Mouse (Mus musculus) heart, embryonic 12.5 days (tissue): Measurements from ENCODE around the gene Mmrn2. TPM values are rescaled to one million over a fixed set of nuclear protein-coding genes. Genes with fewer than 3 reads are reported as not detected.

ENCODE experiments used
- ATAC-seq: fragments of 200-750 bp; cut with Nextera tagmentation; 2 replicates; pipeline ENCODE4 v1.8.0; 2017; ENCODE audit warnings: moderate TSS enrichment, moderate library complexity; ENCODE audit not compliant: insufficient number of reproducible peaks, low FRiP score
- H3K27ac ChIP-seq: fragments of 300-500 bp; sonication (generic); 2 replicates; pipeline ENCODE4 v1.5.1; 2016; ENCODE audit warnings: mild to moderate bottlenecking, moderate library complexity; ENCODE audit not compliant: poor library complexity, severe bottlenecking
- H3K27me3 ChIP-seq: fragments of 300-500 bp; sonication (generic); replicated peaks from 2 replicates; pipeline ENCODE4 v1.6.1; 2016; ENCODE audit warnings: mild to moderate bottlenecking, moderate library complexity
- H3K36me3 ChIP-seq: fragments of 300-500 bp; sonication (generic); 2 replicates; pipeline ENCODE4 v1.6.1; 2016; ENCODE audit warnings: mild to moderate bottlenecking, moderate library complexity
- H3K4me1 ChIP-seq: fragments of 300-500 bp; sonication (generic); replicated peaks from 2 replicates; pipeline ENCODE4 v1.6.1; 2016; ENCODE audit warnings: mild to moderate bottlenecking
- H3K4me2 ChIP-seq: fragments of 300-500 bp; sonication (generic); 2 replicates; pipeline ENCODE4 v1.6.1; 2016; ENCODE audit warnings: mild to moderate bottlenecking, moderate library complexity
- H3K4me3 ChIP-seq: fragments of 300-500 bp; sonication (generic); 2 replicates; pipeline ENCODE4 v1.5.1; 2016; ENCODE audit warnings: mild to moderate bottlenecking
- H3K9ac ChIP-seq: fragments of 300-500 bp; sonication (generic); 2 replicates; pipeline ENCODE4 v1.6.1; 2016; ENCODE audit warnings: mild to moderate bottlenecking, moderate library complexity
- H3K9me3 ChIP-seq: fragments of 300-500 bp; sonication (generic); replicated peaks from 2 replicates; pipeline ENCODE4 v1.6.1; 2016; ENCODE audit warnings: mild to moderate bottlenecking, moderate library complexity
- WGBS: fragments of 180-500 bp; shearing (Covaris S2); methylation state at CpG from one replicate; pipeline ENCODE4 v1.1.7; 2016; 5-methylcytosine and 5-hydroxymethylcytosine counted together
- polyA plus RNA-seq: library from polyadenylated mRNA; unstranded; fragments of >200 nt; fragmentation: Nextera tagmentation; extraction: Ambion mirVana; gene quantifications from 2 replicates; pipeline ENCODE4 v1.2.1, GENCODE M21; 2016

Gene Mmrn2
- 31.3 and 32.0 TPM in 2 replicates for polyA plus RNA-seq

DNA sequence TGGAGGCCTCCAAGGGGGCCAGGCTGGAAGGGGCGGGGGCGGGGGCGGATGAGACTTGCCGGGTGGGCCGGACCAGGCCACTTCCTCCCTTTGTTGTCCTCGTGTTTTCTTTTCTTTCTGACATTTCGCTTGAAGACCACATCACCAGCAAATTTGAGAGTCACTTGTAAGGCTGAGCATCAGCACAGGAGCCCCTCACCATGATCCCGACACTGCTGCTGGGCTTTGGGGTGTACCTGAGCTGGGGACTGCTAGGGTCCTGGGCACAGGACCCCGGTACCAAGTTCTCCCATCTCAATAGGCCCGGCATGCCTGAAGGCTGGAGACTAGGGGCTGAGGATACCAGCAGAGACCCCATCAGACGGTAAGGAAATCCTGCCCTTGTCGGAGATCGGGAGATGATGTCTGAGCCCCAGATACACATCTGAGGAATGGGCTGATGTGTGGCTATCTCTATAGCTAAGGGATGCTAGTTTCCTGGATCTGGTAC is at the start of gene Mmrn2:
Gene Mmrn2, plus strand, starts transcription at position 51 of the 490 bp plus-strand sequence.
- Histone ChIP-seq H3K4me2 (peak within 1 kb of the TSS; percentile 56), H3K9me3 (no peaks in the 10 kb centered on the region), H3K9ac (peak within 1 kb of the TSS; percentile 59), H3K4me1 (peaks cover 30% of the 10 kb centered on the region), H3K27me3 (no peaks in the 10 kb centered on the region), H3K4me3 (peak within 1 kb of the TSS; percentile 46), H3K36me3 (no peaks in the 10 kb centered on the region), H3K27ac (peak within 1 kb of the TSS; percentile 37)
- 58% methylated on average over 13 of the region's 13 CpGs for WGBS
- no peak for ATAC-seq

GRCm38 (mm10) chr14:34326606-34327005 is 48.7 kb upstream of the Mmrn2 start:
- H3K27ac ChIP-seq = no peak overlapping the region
- H3K9me3 ChIP-seq = no peaks in the 10 kb centered on the region
- H3K4me2 ChIP-seq = no peak overlapping the region
- WGBS = 74% methylated on average over 3 of the region's 3 CpGs
- H3K4me3 ChIP-seq = no peak overlapping the region
- no peak overlapping the region for H3K9ac ChIP-seq
- H3K36me3 ChIP-seq = peaks cover 57% of the 10 kb centered on the region
- no peak for ATAC-seq
- no peaks in the 10 kb centered on the region for H3K27me3 ChIP-seq
- no peaks in the 10 kb centered on the region for H3K4me1 ChIP-seq

- no peaks in the 10 kb centered on the region for H3K4me1 ChIP-seq
- peaks cover 60% of the 10 kb centered on the region for H3K36me3 ChIP-seq
- no peak overlapping the region for H3K27ac ChIP-seq
- no peaks in the 10 kb centered on the region for H3K9me3 ChIP-seq
- H3K4me2 ChIP-seq = no peak overlapping the region
- 83% methylated on average over 1 of the region's 1 CpGs for WGBS
- no peak overlapping the region for H3K9ac ChIP-seq
- ATAC-seq = no peak
- H3K27me3 ChIP-seq = no peaks in the 10 kb centered on the region
- no peak overlapping the region for H3K4me3 ChIP-seq
Measured at GRCm38 (mm10) chr14:34327618-34328017, 47.6 kb upstream of the Mmrn2 start.

DNA sequence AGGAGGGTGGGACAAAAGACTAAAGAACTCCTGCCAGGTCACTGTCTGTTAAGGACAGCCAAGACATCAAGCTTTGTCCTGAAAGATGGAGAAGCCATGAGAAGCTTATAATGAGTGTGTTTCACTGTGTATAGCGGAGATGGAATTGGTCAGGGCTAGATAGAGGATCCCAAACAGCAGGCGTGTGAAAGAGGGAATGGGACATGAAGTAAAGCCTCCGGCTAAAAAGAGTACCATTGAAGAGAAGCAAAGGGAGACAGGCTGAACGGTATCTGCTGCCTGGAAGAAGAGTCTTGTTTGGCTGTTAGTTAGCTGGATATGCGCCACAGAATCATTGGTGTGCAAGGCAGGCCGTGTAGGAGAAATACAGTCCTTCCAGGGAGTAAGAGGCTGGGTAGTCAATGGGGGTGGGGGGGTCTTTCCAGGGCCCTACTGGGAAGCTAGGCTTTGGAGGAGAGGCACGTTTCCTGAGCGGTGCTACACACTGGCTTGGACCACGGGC is 44.6 kb upstream of the Mmrn2 start:
- WGBS = 91% methylated on average over 9 of the region's 9 CpGs
- H3K4me3 ChIP-seq = no peak overlapping the region
- no peak overlapping the region for H3K4me2 ChIP-seq
- H3K4me1 ChIP-seq = no peaks in the 10 kb centered on the region
- ATAC-seq = no peak
- H3K9ac ChIP-seq = no peak overlapping the region
- no peaks in the 10 kb centered on the region for H3K27me3 ChIP-seq
- no peaks in the 10 kb centered on the region for H3K9me3 ChIP-seq
- H3K36me3 ChIP-seq = peaks cover 65% of the 10 kb centered on the region
- no peak overlapping the region for H3K27ac ChIP-seq

GRCm38 (mm10) chr14:34331886-34332285 is 43.4 kb upstream of the Mmrn2 start:
- Histone ChIP-seq H3K27me3 (no peaks in the 10 kb centered on the region), H3K27ac (no peak overlapping the region), H3K36me3 (peaks cover 72% of the 10 kb centered on the region), H3K4me1 (no peaks in the 10 kb centered on the region), H3K9ac (no peak overlapping the region), H3K4me2 (no peak overlapping the region), H3K4me3 (no peak overlapping the region), H3K9me3 (no peaks in the 10 kb centered on the region)
- WGBS = 80% methylated on average over 3 of the region's 3 CpGs
- ATAC-seq = no peak

DNA sequence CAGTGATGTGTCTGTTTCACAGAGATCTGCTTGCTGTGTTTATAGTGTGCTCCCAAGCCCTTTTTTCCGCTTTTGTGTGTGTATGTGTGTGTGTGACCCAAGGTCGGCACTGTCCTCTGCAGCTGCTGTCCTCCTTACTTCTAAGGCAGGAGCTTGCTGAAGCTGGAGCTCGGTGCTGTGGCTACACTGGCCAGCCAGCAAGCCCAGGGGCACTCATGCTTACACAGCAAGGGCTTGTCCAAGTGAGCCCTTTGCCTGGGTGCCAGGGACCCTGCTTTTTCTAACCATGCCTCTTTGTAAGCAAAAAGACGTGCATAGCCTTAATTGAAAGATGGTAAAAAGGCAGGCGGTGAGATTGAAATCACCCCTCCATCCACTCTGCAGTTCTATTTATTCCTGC is 42.8 kb upstream of the Mmrn2 start:
- 94% methylated on average over 5 of the region's 5 CpGs for WGBS
- Histone ChIP-seq H3K4me2 (no peak overlapping the region), H3K9ac (no peak overlapping the region), H3K9me3 (no peaks in the 10 kb centered on the region), H3K36me3 (peaks cover 78% of the 10 kb centered on the region), H3K4me3 (no peak overlapping the region), H3K27me3 (no peaks in the 10 kb centered on the region), H3K27ac (no peak overlapping the region), H3K4me1 (no peaks in the 10 kb centered on the region)
- no peak for ATAC-seq

DNA sequence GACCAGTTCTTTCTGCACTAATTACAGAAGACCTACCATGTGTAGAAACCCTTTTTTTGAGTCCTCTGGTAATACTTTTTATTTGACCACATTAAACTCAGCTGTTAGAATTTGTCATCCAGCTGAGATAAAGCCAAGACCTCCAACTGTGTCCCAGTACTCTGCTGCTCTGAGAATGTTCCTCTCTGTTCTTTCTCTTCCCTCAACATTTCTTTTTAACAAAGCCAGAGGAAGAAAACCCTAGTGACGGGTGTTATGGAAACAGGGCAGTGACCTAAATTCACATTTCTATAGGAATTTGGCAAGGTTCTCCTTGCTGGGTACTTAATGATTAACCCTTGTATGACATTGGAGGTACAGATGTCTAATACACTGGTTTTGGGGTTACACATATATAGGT is 35.8 kb upstream of the Mmrn2 start:
- ATAC-seq = no peak
- Histone ChIP-seq H3K4me1 (no peaks in the 10 kb centered on the region), H3K27ac (no peak overlapping the region), H3K36me3 (peaks cover 87% of the 10 kb centered on the region), H3K9me3 (no peaks in the 10 kb centered on the region), H3K27me3 (no peaks in the 10 kb centered on the region), H3K4me3 (no peak overlapping the region), H3K4me2 (no peak overlapping the region), H3K9ac (no peak overlapping the region)
- WGBS = 85% methylated on average over 1 of the region's 1 CpGs

GRCm38 (mm10) chr14:34341993-34342392 is 33.3 kb upstream of the Mmrn2 start:
- Histone ChIP-seq H3K9me3 (no peaks in the 10 kb centered on the region), H3K4me1 (no peaks in the 10 kb centered on the region; the same call in 1 of the 2 replicates), H3K4me2 (no peak overlapping the region), H3K9ac (no peak overlapping the region), H3K36me3 (peaks cover 64% of the 10 kb centered on the region), H3K4me3 (no peak overlapping the region), H3K27me3 (no peaks in the 10 kb centered on the region), H3K27ac (no peak overlapping the region)
- WGBS = 82% methylated on average over 4 of the region's 4 CpGs
- ATAC-seq = no peak

- Histone ChIP-seq H3K4me2 (no peak overlapping the region), H3K4me1 (no peaks in the 10 kb centered on the region; the same call in 1 of the 2 replicates), H3K9me3 (no peaks in the 10 kb centered on the region), H3K4me3 (no peak overlapping the region), H3K27me3 (no peaks in the 10 kb centered on the region), H3K9ac (no peak overlapping the region), H3K36me3 (peaks cover 54% of the 10 kb centered on the region), H3K27ac (no peak overlapping the region)
- ATAC-seq = no peak
- 86% methylated on average over 4 of the region's 4 CpGs for WGBS
Measured at GRCm38 (mm10) chr14:34343078-34343477, 32.2 kb upstream of the Mmrn2 start.

- 87% methylated on average over 5 of the region's 5 CpGs for WGBS
- Histone ChIP-seq H3K9me3 (no peaks in the 10 kb centered on the region), H3K9ac (no peak overlapping the region), H3K4me2 (no peak overlapping the region), H3K27ac (no peak overlapping the region), H3K36me3 (peaks cover 41% of the 10 kb centered on the region), H3K4me3 (no peak overlapping the region), H3K27me3 (no peaks in the 10 kb centered on the region), H3K4me1 (no peaks in the 10 kb centered on the region; the same call in 1 of the 2 replicates)
- no peak for ATAC-seq
Measured at GRCm38 (mm10) chr14:34344361-34344760, 30.9 kb upstream of the Mmrn2 start.

GRCm38 (mm10) chr14:34345771-34346566 is 29.3 kb upstream of the Mmrn2 start:
- no peak for ATAC-seq
- no peaks in the 10 kb centered on the region for H3K9me3 ChIP-seq
- H3K27ac ChIP-seq = no peak overlapping the region
- no peak overlapping the region for H3K4me2 ChIP-seq
- no peak overlapping the region for H3K9ac ChIP-seq
- H3K36me3 ChIP-seq = peaks cover 29% of the 10 kb centered on the region
- 62% methylated on average over 12 of the region's 12 CpGs for WGBS
- H3K4me1 ChIP-seq = no peaks in the 10 kb centered on the region; the same call in 1 of the 2 replicates
- no peak overlapping the region for H3K4me3 ChIP-seq
- no peaks in the 10 kb centered on the region for H3K27me3 ChIP-seq
